Mouse (Mus musculus): Measurements from ENCODE around the gene Ctsd. TPM values are rescaled to one million over a fixed set of nuclear protein-coding genes. Genes with fewer than 3 reads are reported as not detected.

Gene Ctsd
- total and polyA plus RNA-seq, 3 experiments: 64.7 to 1,036 (median 133) TPM

DNA sequence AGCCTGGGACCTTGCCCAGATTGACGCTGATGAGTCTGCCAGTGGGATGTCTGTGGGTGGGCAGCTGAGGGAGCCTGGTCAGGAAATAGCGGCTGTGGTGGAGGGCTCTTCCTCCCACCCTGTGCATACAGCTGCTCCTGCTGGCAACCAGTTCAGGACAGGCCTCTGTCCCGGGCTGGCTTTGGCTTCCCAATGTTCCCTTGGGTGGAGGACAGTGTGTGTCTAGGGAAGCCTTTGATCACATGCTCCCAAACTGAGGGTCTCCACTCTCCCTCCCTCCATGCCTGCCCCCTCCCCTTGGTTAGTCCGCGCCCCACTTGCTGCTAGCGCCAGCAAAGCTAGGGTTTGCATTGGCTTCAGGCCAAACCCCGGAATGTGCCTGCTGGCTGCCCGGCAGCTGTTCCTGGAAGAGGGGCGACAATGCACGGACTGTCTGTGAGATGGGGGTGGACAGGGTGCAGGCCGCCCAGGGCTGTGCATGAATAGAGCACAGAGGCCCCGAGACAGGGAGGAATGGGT, 42.4 kb upstream of the Ctsd start:
- peaks cover 35% of the 10 kb centered on the region for H3K4me1 ChIP-seq (ENCODE audit: insufficient read depth, low read depth, low read length)
- H3K36me3 ChIP-seq (replicated peaks): no peaks in the 10 kb centered on the region
- H3K9me3 ChIP-seq (replicated peaks): no peaks in the 10 kb centered on the region
- TF ChIP-seq GATA2 (IDR thresholded peaks at IDR 0.05; ENCODE audit: borderline replicate concordance, low read depth, low read length): no peak
- TF ChIP-seq GATA1 (IDR thresholded peaks at IDR 0.05; ENCODE audit: borderline replicate concordance, low read length): no peak
- TF ChIP-seq CTCF (IDR thresholded peaks at IDR 0.05; ENCODE audit: low read depth, low read length): no peak
- no peak for TF ChIP-seq TAL1 (conservative IDR thresholded peaks at IDR 0.05; ENCODE audit: low read depth, low read length)
- TF ChIP-seq POLR2AphosphoS5 (IDR thresholded peaks at IDR 0.05; ENCODE audit: insufficient replicate concordance, low read depth, low read length): no peak
- peaks cover 58% of the 10 kb centered on the region for H3K27me3 ChIP-seq (ENCODE audit: insufficient read depth, low read length)
- no peak for ATAC-seq (ENCODE audit: extremely low read depth, insufficient number of reproducible peaks, low FRiP score, poor library complexity, severe bottlenecking)
- H3K4me3 ChIP-seq (ENCODE audit: low read depth, low read length): no peak overlapping the region
- DNase-seq (ENCODE audit: low spot score): no peak

DNA sequence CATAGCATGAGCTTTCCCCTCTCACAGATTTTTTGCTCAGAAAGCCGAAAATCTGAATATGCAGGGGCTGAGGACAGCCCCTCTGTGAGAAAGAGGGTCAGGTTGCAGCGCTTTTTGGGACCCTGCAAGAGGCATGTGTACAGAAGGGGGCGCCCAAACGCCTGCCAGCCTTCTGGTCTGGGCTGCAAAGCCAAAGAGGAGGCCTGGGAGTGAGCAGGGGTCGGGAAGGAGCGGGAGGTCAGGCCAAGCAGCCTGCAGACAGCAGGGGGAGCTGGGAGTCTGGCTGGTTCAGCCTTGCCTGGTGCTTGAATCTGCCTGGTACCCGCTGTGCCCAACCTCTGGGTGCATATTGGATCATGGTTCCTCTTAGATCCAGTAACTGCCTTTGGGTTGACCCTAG, 40.4 kb upstream of the Ctsd start:
- peaks cover 46% of the 10 kb centered on the region for H3K27me3 ChIP-seq (ENCODE audit: insufficient read depth, low read length)
- no peak for DNase-seq (ENCODE audit: low spot score)
- no peak for ATAC-seq (ENCODE audit: extremely low read depth, insufficient number of reproducible peaks, low FRiP score, poor library complexity, severe bottlenecking)

DNA sequence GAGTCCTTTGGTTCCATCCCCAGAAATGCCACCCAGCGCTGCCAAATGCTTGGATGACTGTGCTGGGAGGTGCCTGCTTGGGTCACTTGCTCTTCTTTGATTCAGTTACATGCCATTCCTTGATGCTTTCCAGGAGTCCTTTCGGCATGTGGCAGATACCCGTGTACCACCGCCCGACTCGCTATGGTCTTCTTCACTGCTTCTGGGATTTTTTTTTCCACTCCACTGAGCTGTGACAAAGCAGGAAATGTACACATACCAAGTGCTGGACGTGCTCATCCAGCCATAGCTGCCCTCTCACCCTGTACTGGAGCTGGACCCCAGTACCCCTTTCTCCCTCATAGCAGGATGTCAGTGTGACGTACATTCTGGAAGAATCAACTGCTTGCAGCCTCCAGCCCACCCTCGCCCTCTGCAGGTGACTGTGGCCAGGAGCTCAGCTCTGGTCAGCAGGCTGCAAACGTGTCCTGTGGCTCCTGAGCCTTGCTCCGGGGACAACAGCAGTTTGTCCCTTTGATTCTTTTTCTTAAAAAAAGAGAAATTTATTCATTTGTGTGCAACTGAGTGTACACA, 37.9 kb upstream of the Ctsd start:
- TF ChIP-seq GATA2 (IDR thresholded peaks at IDR 0.05; ENCODE audit: borderline replicate concordance, low read depth, low read length) (no peak), CTCF (IDR thresholded peaks at IDR 0.05; ENCODE audit: low read depth, low read length) (no peak), POLR2AphosphoS5 (IDR thresholded peaks at IDR 0.05; ENCODE audit: insufficient replicate concordance, low read depth, low read length) (no peak), GATA1 (IDR thresholded peaks at IDR 0.05; ENCODE audit: borderline replicate concordance, low read length) (no peak), TAL1 (conservative IDR thresholded peaks at IDR 0.05; ENCODE audit: low read depth, low read length) (no peak)
- peaks cover 46% of the 10 kb centered on the region for H3K4me1 ChIP-seq (ENCODE audit: insufficient read depth, low read depth, low read length)
- DNase-seq (ENCODE audit: low spot score): no peak
- peaks cover 32% of the 10 kb centered on the region for H3K27me3 ChIP-seq (ENCODE audit: insufficient read depth, low read length)
- no peak overlapping the region for H3K4me3 ChIP-seq (ENCODE audit: low read depth, low read length)
- H3K9me3 ChIP-seq (replicated peaks): no peaks in the 10 kb centered on the region
- no peaks in the 10 kb centered on the region for H3K36me3 ChIP-seq (replicated peaks)
- ATAC-seq (ENCODE audit: extremely low read depth, insufficient number of reproducible peaks, low FRiP score, poor library complexity, severe bottlenecking): no peak

More for the DNA sequence above, 40.4 kb upstream of the Ctsd start:
- TF ChIP-seq POLR2AphosphoS5 (IDR thresholded peaks at IDR 0.05; ENCODE audit: insufficient replicate concordance, low read depth, low read length): no peak
- TF ChIP-seq GATA1 (IDR thresholded peaks at IDR 0.05; ENCODE audit: borderline replicate concordance, low read length): no peak
- TF ChIP-seq CTCF (IDR thresholded peaks at IDR 0.05; ENCODE audit: low read depth, low read length): no peak
- no peak for TF ChIP-seq GATA2 (IDR thresholded peaks at IDR 0.05; ENCODE audit: borderline replicate concordance, low read depth, low read length)
- TF ChIP-seq TAL1 (conservative IDR thresholded peaks at IDR 0.05; ENCODE audit: low read depth, low read length): no peak
- no peaks in the 10 kb centered on the region for H3K9me3 ChIP-seq (replicated peaks)
- no peaks in the 10 kb centered on the region for H3K36me3 ChIP-seq (replicated peaks)
- no peak overlapping the region for H3K4me3 ChIP-seq (ENCODE audit: low read depth, low read length)
- peaks cover 25% of the 10 kb centered on the region for H3K4me1 ChIP-seq (ENCODE audit: insufficient read depth, low read depth, low read length)

DNA sequence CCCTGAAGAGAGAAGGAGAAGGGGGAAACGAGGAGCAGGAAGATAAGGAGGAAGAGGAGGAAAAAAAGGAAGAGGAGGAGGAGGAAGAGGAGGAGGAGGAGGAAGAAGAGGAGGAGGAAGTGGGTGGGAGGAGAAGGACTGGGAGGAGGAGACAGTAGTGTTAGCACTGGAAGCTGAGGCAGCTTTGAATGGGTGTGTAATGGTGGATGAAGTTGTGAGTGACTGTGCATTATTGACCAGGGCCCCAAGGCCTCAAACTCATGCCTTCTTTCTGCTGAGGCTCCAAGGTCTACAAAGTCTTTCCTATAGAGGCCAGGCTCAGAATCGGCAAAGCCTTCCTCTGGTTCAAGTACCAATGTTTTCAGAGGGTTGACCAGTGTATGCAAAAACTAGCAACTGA, 34.0 kb upstream of the Ctsd start:
- H3K9me3 ChIP-seq (replicated peaks): no peaks in the 10 kb centered on the region
- ATAC-seq (ENCODE audit: extremely low read depth, insufficient number of reproducible peaks, low FRiP score, poor library complexity, severe bottlenecking) (no peak), DNase-seq (ENCODE audit: low spot score) (no peak)
- no peaks in the 10 kb centered on the region for H3K36me3 ChIP-seq (replicated peaks)
- H3K27me3 ChIP-seq (ENCODE audit: insufficient read depth, low read length): no peaks in the 10 kb centered on the region; the same call in 1 of the 2 replicates
- TF ChIP-seq GATA2 (IDR thresholded peaks at IDR 0.05; ENCODE audit: borderline replicate concordance, low read depth, low read length) (no peak), GATA1 (IDR thresholded peaks at IDR 0.05; ENCODE audit: borderline replicate concordance, low read length) (no peak), TAL1 (conservative IDR thresholded peaks at IDR 0.05; ENCODE audit: low read depth, low read length) (no peak), POLR2AphosphoS5 (IDR thresholded peaks at IDR 0.05; ENCODE audit: insufficient replicate concordance, low read depth, low read length) (no peak), CTCF (IDR thresholded peaks at IDR 0.05; ENCODE audit: low read depth, low read length) (no peak)
- peaks cover 57% of the 10 kb centered on the region for H3K4me1 ChIP-seq (ENCODE audit: insufficient read depth, low read depth, low read length)
- H3K4me3 ChIP-seq (ENCODE audit: low read depth, low read length): no peak overlapping the region

DNA sequence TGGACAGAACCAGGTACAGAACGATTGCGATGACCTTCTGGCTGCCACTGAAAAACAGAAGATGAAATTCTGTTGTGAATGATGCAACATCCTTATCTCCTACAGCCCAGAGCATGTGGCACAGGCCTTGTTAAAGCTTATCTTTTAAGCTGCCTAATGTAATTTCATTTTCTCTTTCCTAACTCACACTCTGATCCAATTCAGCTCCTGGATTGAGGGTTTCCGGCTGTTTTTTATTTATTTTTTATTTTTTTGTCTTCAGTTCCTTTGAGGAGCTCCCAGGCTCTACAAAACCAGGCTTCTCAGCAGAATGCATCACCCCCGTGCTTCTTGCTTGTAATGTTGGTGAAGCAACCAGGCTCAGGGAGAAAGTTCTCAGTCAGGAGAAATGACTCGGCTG, 32.0 kb upstream of the Ctsd start:
- peak; percentile 89 for TF ChIP-seq TAL1 (conservative IDR thresholded peaks at IDR 0.05; ENCODE audit: low read depth, low read length)
- no peak for TF ChIP-seq GATA2 (IDR thresholded peaks at IDR 0.05; ENCODE audit: borderline replicate concordance, low read depth, low read length)
- Histone ChIP-seq H3K27me3 (ENCODE audit: insufficient read depth, low read length) (no peaks in the 10 kb centered on the region), H3K4me3 (ENCODE audit: low read depth, low read length) (no peak overlapping the region; the same call in 1 of the 2 replicates), H3K36me3 (replicated peaks) (no peaks in the 10 kb centered on the region), H3K9me3 (replicated peaks) (no peaks in the 10 kb centered on the region), H3K4me1 (ENCODE audit: insufficient read depth, low read depth, low read length) (peaks cover 51% of the 10 kb centered on the region)
- ATAC-seq (ENCODE audit: extremely low read depth, insufficient number of reproducible peaks, low FRiP score, poor library complexity, severe bottlenecking) (peak; percentile 75), DNase-seq (ENCODE audit: low spot score) (peak; percentile 61)

DNA sequence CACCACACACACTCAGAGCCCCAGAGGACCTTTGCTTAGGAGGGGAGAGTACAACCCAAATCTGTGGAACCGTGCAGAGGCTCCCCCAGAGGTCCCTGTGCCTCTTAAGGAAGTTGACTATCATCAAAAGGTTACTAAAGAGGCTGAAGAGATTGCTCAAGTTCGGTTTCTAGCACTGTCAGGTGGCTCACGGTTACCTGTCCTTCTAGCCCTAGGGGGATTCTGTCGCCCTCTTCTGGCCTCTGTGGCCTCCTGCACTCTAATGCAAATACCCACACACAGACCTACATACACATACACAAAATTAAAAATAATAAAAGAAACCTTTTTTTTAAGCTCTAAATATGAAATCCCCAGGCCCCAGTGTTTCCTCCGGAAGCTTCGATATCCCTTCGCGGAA, 30.8 kb upstream of the Ctsd start:
- H3K4me3 ChIP-seq (ENCODE audit: low read depth, low read length): no peak overlapping the region
- H3K36me3 ChIP-seq (replicated peaks): no peaks in the 10 kb centered on the region
- H3K4me1 ChIP-seq (ENCODE audit: insufficient read depth, low read depth, low read length): peaks cover 49% of the 10 kb centered on the region
- no peak for TF ChIP-seq TAL1 (conservative IDR thresholded peaks at IDR 0.05; ENCODE audit: low read depth, low read length)
- no peak for TF ChIP-seq GATA1 (IDR thresholded peaks at IDR 0.05; ENCODE audit: borderline replicate concordance, low read length)
- TF ChIP-seq CTCF (IDR thresholded peaks at IDR 0.05; ENCODE audit: low read depth, low read length): no peak
- no peak for TF ChIP-seq POLR2AphosphoS5 (IDR thresholded peaks at IDR 0.05; ENCODE audit: insufficient replicate concordance, low read depth, low read length)
- TF ChIP-seq GATA2 (IDR thresholded peaks at IDR 0.05; ENCODE audit: borderline replicate concordance, low read depth, low read length): no peak
- DNase-seq (ENCODE audit: low spot score) (no peak), ATAC-seq (ENCODE audit: extremely low read depth, insufficient number of reproducible peaks, low FRiP score, poor library complexity, severe bottlenecking) (no peak)
- H3K9me3 ChIP-seq (replicated peaks): no peaks in the 10 kb centered on the region
- no peaks in the 10 kb centered on the region for H3K27me3 ChIP-seq (ENCODE audit: insufficient read depth, low read length)
